Mouse (Mus musculus) heart, adult 11 months (tissue): ENCODE results near the gene Hoxa4.
A peak's percentile ranks its signal among the peaks of the same experiment; 100 is the strongest.

Source experiments
- DNase-seq: peaks from one replicate; pipeline ENCODE4 v3.0.0; 2022

The Hoxa4 gene

GRCm38 (mm10) chr6:52228475-52229465 lies 37.2 kb upstream of the Hoxa4 start:
- no peak for DNase-seq

GRCm38 (mm10) chr6:52227470-52228222 lies 36.1 kb upstream of the Hoxa4 start:
- DNase-seq, result no peak

GRCm38 (mm10) chr6:52226569-52227257 lies 35.2 kb upstream of the Hoxa4 start:
- DNase-seq, result no peak

GRCm38 (mm10) chr6:52225612-52226568 lies 34.3 kb upstream of the Hoxa4 start:
- DNase-seq, result peak; percentile 94

- DNase-seq, result no peak
Measured at GRCm38 (mm10) chr6:52224895-52225611, 33.5 kb upstream of the Hoxa4 start.

- no peak for DNase-seq
Measured at GRCm38 (mm10) chr6:52223939-52224760, 32.6 kb upstream of the Hoxa4 start.

GRCm38 (mm10) chr6:52222729-52223128 lies 31.2 kb upstream of the Hoxa4 start:
- DNase-seq, result no peak

- DNase-seq, result peak; percentile 90
Measured at GRCm38 (mm10) chr6:52221993-52222685, 30.6 kb upstream of the Hoxa4 start.

GRCm38 (mm10) chr6:52221337-52221992 lies 29.9 kb upstream of the Hoxa4 start, which contains the start of gene Hoxa7:
Hoxa7 (minus strand) TSS chr6:52221854.
- DNase-seq, result peak; percentile 97

GRCm38 (mm10) chr6:52220865-52221310 lies 29.3 kb upstream of the Hoxa4 start:
- DNase-seq, result no peak

- DNase-seq, result peak; percentile 90
Measured at GRCm38 (mm10) chr6:52220003-52220864, 28.7 kb upstream of the Hoxa4 start.

GRCm38 (mm10) chr6:52219234-52219942 lies 27.8 kb upstream of the Hoxa4 start:
- DNase-seq, result no peak

- no peak for DNase-seq
Measured at GRCm38 (mm10) chr6:52218643-52219215, 27.2 kb upstream of the Hoxa4 start.

GRCm38 (mm10) chr6:52217895-52218642 lies 26.5 kb upstream of the Hoxa4 start:
- DNase-seq, result peak; percentile 80

GRCm38 (mm10) chr6:52217459-52217768 lies 25.9 kb upstream of the Hoxa4 start:
- peak; percentile 96 for DNase-seq
